ENCODE assay signal across 8 mouse cellular contexts in genomic region chr11:117081165-117082064, GRCm38 (mm10). TPM values are rescaled to one million over a fixed set of nuclear protein-coding genes. Genes with fewer than 3 reads are reported as not detected.
DNase-seq lines count a peak whose midpoint lies in the region; ATAC-seq and TF ChIP-seq lines count a peak whose summit lies in the region.

No protein-coding gene starts in this region.

- peaks cover 36% of the 10 kb centered on the region for H3K36me3 ChIP-seq in forebrain, embryonic 14.5 days (ENCODE audit: control insufficient read depth, insufficient read depth, low read length)
- H3K36me3 ChIP-seq in liver, postnatal 0 days (replicated peaks; ENCODE audit: insufficient read depth, low read length) = peaks cover 30% of the 10 kb centered on the region
- H3K36me3 ChIP-seq in neural tube, embryonic 13.5 days = peaks cover 38% of the 10 kb centered on the region

- 0 out of 2 replicates have a peak overlapping the region, but pooled peaks have one; percentile 26 for H3K9ac ChIP-seq in forebrain, embryonic 14.5 days (ENCODE audit: low read length)
- H3K9ac ChIP-seq in liver, postnatal 0 days (replicated peaks) = peak overlapping the region; percentile 30; the same call in 1 of the 2 replicates
- H3K9ac ChIP-seq in neural tube, embryonic 13.5 days = no peak overlapping the region

- peak; percentile 99 for DNase-seq in ES-CJ7 (ENCODE audit: low read depth, low spot score)
- DNase-seq in forebrain, embryonic 14.5 days (ENCODE audit: low spot score) = peak; percentile 94
- DNase-seq in heart, postnatal 10 days = peak; percentile 93 to 94
- DNase-seq in kidney, postnatal 4 days = peak; percentile 76 to 86
- peak; percentile 70 for DNase-seq in liver, postnatal 0 days
- DNase-seq in telencephalon, adult 2 months (ENCODE audit: low read depth, low spot score) = peak; percentile 85

- WGBS in forebrain, embryonic 14.5 days = 32% methylated on average over 16 of the region's 16 CpGs
- 34% methylated on average over 16 of the region's 16 CpGs for WGBS in liver, postnatal 0 days (ENCODE audit: insufficient replicate concordance)
- 29% methylated on average over 16 of the region's 16 CpGs for WGBS in neural tube, embryonic 13.5 days

- no peak overlapping the region for H3K4me3 ChIP-seq in forebrain, embryonic 14.5 days (ENCODE audit: low read depth, low read length)
- H3K4me3 ChIP-seq in liver, postnatal 0 days (ENCODE audit: low read depth, low read length) = no peak overlapping the region
- 0 out of 2 replicates have a peak overlapping the region, but pooled peaks have one; percentile 2 for H3K4me3 ChIP-seq in neural tube, embryonic 13.5 days

- H3K9me3 ChIP-seq in forebrain, embryonic 14.5 days (replicated peaks; ENCODE audit: control insufficient read depth, low read length) = no peaks in the 10 kb centered on the region
- no peaks in the 10 kb centered on the region for H3K9me3 ChIP-seq in liver, postnatal 0 days (ENCODE audit: low read length)
- H3K9me3 ChIP-seq in neural tube, embryonic 13.5 days = no peaks in the 10 kb centered on the region

- TF ChIP-seq EP300 in liver, postnatal 0 days (IDR thresholded peaks at IDR 0.05; ENCODE audit: low read depth) = 0 out of 2 replicates have a peak, but pooled peaks have one; percentile 23

- no peaks in the 10 kb centered on the region for H3K27me3 ChIP-seq in forebrain, embryonic 14.5 days (replicated peaks; ENCODE audit: control insufficient read depth, insufficient read depth, low read length)
- no peaks in the 10 kb centered on the region for H3K27me3 ChIP-seq in liver, postnatal 0 days (ENCODE audit: insufficient read depth, low read length)
- H3K27me3 ChIP-seq in neural tube, embryonic 13.5 days = no peaks in the 10 kb centered on the region

- peak; percentile 97 for TF ChIP-seq CTCF in liver, postnatal 0 days (IDR thresholded peaks at IDR 0.05; ENCODE audit: low read depth)

- peak; percentile 46; the same call in 1 of the 2 replicates for ATAC-seq in cerebellum, adult (ENCODE audit: insufficient number of reproducible peaks, low FRiP score, low TSS enrichment)
- peak; percentile 76 for ATAC-seq in forebrain, embryonic 14.5 days
- peak; percentile 37 for ATAC-seq in liver, postnatal 0 days
- ATAC-seq in neural tube, embryonic 13.5 days (ENCODE audit: low read depth) = peak; percentile 51

- H3K27ac ChIP-seq in forebrain, embryonic 14.5 days (ENCODE audit: low read depth, low read length) = no peak overlapping the region; the same call in 1 of the 2 replicates
- H3K27ac ChIP-seq in liver, postnatal 0 days (ENCODE audit: low read depth) = peak overlapping the region; percentile 48; the same call in 1 of the 2 replicates
- peak overlapping the region; percentile 46 for H3K27ac ChIP-seq in neural tube, embryonic 13.5 days (replicated peaks)

- H3K4me1 ChIP-seq in forebrain, embryonic 14.5 days (ENCODE audit: control insufficient read depth, insufficient read depth, low read length) = peaks cover 6% of the 10 kb centered on the region
- peaks cover 38% of the 10 kb centered on the region for H3K4me1 ChIP-seq in liver, postnatal 0 days (ENCODE audit: insufficient read depth)
- peaks cover 40% of the 10 kb centered on the region for H3K4me1 ChIP-seq in neural tube, embryonic 13.5 days (replicated peaks)

- intact Hi-C loops in heart, postnatal 10 days (cut with DNase I) = loop anchor here (1.0 to 2.0 kb wide), 5 partner anchors 19 to 95 kb away; no protein-coding TSS in a partner anchor

- peak overlapping the region; percentile 30 for H3K4me2 ChIP-seq in forebrain, embryonic 14.5 days (ENCODE audit: low read length)
- H3K4me2 ChIP-seq in liver, postnatal 0 days (ENCODE audit: low read depth, low read length) = peak overlapping the region; percentile 27; the same call in 1 of the 2 replicates
- H3K4me2 ChIP-seq in neural tube, embryonic 13.5 days = peak overlapping the region; percentile 34

RNA-seq across cellular contexts. Expression of gene Sec14l1, which starts 33.6 kb away (rescaled TPM):
- polyA plus RNA-seq in forebrain, embryonic 14.5 days (2014; fragmentation: Nextera tagmentation; extraction: Ambion mirVana) = 43.6 and 56.3 TPM in 2 replicates
- 10 to 100 TPM; 79.2 to 91.1 TPM for total RNA-seq in heart, postnatal 10 days (2021)
- polyA plus RNA-seq in liver, postnatal 0 days (2015; fragmentation: Nextera tagmentation; extraction: Ambion mirVana) = 8.2 and 9.2 TPM in 2 replicates
- polyA plus RNA-seq in neural tube, embryonic 13.5 days (2015; fragmentation: Nextera tagmentation; extraction: Ambion mirVana) = 57.6 and 67.0 TPM in 2 replicates
